Mouse (Mus musculus): Measurements from ENCODE around the gene Gm21776. TPM values are rescaled to one million over a fixed set of nuclear protein-coding genes. Genes with fewer than 3 reads are reported as not detected.
"Not testable (repeated sequence)": the region's sequence is repeated elsewhere in the genome, so short reads cannot be mapped to it uniquely, and the experiment has no call there.

The Gm21776 gene
- not detected in 2 replicates for polyA plus RNA-seq (2012; rRNA removed)
- polyA plus RNA-seq (2014; fragmentation: Nextera tagmentation; extraction: Ambion mirVana): not detected in 2 replicates

DNA sequence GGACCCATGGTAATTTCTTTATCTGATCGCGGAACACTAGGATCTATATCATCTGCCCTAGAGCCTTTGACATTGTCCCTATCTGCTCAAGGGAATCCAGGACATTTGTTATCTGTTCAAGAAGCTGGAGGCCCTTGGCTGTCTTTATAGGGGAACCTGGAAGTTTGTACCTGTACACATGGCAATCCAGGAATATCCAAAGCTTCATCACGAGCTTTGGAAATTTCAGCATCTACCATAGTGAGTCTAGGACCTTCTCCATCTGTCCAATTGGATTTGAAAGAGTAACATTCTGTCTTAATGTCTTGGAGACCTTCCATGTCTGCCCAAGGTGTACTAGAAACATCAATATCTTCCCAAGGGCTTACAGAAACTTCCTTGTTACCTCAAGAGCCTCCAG lies at the start of gene Gm21776:
Gene Gm21776 (plus strand): TSS at position 301 of the 400 bp plus-strand sequence.
- not testable (repeated sequence) for H3K27ac ChIP-seq; H3K36me3 ChIP-seq (replicated peaks; ENCODE audit: control insufficient read depth, insufficient read depth, low read depth); ATAC-seq (ENCODE audit: insufficient read depth); H3K27me3 ChIP-seq (ENCODE audit: control insufficient read depth, insufficient read depth, low read length); H3K9ac ChIP-seq (replicated peaks); H3K4me1 ChIP-seq (replicated peaks; ENCODE audit: control insufficient read depth in 2 of 2, insufficient read depth in 2 of 2, low read length in 1 of 2); H3K4me2 ChIP-seq (ENCODE audit: low read depth); DNase-seq (ENCODE audit: low read depth in 3 of 3, low spot score in 3 of 3); H3K9me3 ChIP-seq (ENCODE audit: control insufficient read depth, low read length); H3K4me3 ChIP-seq (ENCODE audit: insufficient read depth in 1 of 2, low read depth in 2 of 2, low read length in 2 of 2)
- no CpG with 5 or more reads among the region's 3 CpGs for WGBS (ENCODE audit: insufficient replicate concordance)

Measured in liver, embryonic 14.5 days (tissue).